Mouse (Mus musculus) embryo, embryonic 10.5 days (tissue): ENCODE data around the gene Trim17.

Source experiments
- DNase-seq: peaks from one replicate; pipeline ENCODE4 v3.0.0-alpha.2; 2015; ENCODE audit warnings: low spot score

The Trim17 gene

DNA sequence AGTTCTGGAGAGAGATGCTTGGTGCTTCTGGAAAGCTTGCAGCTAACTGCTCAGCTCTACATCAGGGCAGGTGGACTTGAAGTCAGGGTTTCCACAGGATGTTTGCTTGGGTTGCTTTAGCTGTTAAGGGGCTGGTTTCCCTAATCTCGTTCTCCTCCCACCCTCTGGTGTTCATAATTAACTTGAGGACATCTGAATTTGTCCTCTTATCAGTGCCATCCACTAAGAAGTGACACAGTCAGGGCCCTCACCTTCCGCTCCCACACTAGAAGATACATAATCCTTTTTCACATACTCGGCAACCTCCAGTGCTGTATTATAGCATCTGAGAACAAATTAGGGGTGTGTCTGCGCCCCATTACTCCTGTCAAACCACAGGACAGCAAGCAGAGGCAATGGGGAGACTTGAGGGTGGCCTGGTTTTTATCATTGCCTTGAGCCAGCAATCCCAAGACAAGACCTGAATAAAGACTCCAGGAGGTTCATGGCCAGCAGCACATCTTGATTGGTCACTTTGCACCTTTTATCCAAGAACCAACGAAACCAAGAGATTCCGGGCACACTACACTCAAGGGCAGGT, 38.7 kb downstream of the Trim17 start:
- DNase-seq = no peak

GRCm38 (mm10) chr11:58994337-58994826, 39.9 kb downstream of the Trim17 start:
- DNase-seq = peak; percentile 74

DNA sequence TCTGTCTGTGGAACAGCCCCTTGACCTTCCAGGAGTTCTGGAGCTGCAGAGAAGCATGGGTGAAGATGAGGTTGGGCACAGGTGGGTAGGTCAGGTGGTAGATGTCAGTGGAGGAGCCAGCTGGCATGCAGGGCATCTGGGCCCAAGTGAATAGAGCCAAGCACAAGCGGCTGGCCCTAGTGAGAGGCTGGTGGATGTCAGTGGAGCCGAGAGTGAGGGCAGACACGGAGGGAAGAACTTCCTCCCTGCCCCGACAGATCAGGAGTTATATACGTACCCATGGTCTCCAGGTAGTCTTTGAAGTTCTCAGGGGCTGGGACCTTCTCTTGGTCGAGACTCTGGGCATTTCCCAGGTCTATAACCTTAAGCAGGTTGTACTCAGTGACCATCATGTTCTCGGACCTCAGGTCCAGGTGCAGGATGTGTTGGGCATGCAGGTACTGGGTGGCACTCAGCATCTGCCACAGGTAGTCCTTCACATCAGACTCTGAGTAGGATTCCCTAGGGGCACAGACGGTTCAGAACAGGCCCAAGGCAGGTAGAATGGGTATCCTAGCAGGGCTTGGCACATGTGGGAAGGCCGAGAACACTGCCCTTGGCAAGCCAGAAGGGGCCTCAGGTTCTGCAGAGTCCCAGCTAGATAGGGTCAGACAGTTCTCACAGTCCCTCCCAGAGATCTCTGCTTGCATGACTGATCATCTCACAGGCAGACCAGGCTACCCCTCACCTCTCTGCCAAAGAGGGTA, 40.7 kb downstream of the Trim17 start:
- DNase-seq = no peak

- DNase-seq = no peak
These were observed 41.4 kb downstream of the Trim17 start for GRCm38 (mm10) chr11:58995807-58996370.

DNA sequence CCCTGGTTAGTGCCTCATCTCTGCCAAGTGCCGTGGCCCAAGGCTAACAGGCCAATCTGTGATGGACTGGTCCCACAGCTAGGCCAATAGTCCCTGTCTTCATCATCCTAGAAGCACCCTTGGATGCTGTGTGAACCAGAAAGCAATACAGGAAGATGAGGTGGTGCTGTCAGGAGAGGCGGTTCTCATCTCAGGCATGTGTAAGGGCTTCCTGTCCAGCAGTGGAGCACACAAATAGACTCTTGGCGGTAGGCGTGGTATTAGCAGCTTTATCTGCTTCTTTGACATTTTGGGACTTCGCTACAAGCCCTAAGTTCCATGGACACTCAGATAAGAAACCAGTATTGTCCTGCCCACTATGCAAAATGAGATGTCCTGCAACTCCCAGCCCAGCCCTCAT, 43.1 kb downstream of the Trim17 start:
- no peak for DNase-seq

DNA sequence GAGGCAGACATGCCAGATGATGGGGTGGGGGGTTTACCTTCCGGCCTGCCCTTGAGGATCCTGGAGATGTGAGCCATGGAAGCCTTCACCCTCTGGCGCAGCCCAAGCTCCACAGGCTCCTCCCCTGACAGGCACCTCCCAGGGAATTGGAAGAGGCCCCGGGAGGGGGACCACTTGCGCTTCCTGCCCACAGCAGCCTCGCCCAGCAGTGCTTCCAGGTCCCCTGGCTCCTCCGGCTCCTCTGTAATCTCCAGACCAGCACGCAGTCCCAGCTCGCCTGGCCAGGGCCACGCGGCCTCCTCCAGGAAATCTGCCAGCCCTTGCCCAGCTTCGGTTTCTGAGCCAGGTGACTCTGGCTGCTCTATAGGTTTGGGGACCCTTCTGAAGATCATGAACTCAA, 44.7 kb downstream of the Trim17 start:
- DNase-seq = no peak

DNA sequence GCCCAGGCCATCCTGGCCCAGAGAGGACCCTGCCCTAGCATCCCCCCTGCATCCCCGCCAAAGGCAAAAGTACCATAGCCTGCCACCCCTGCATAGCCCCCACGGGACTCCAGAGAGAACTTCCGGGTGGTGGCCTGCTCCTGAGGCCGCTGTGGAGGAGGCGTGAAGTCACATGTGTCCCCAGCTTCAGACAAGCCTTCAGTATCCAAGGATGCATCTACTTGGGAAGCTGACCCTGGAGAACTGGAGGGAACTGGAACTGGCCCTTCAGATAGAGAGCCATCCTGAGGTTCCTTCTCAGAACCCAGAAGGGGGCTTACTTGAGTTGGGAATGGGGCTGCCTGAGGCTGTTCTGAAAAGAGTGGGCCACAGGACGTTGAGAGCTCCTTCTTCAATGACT, 45.3 kb downstream of the Trim17 start:
- no peak for DNase-seq

GRCm38 (mm10) chr11:59000635-59001034, 46.1 kb downstream of the Trim17 start:
- no peak for DNase-seq

GRCm38 (mm10) chr11:59002327-59003079, 48.0 kb downstream of the Trim17 start:
- no peak for DNase-seq

DNA sequence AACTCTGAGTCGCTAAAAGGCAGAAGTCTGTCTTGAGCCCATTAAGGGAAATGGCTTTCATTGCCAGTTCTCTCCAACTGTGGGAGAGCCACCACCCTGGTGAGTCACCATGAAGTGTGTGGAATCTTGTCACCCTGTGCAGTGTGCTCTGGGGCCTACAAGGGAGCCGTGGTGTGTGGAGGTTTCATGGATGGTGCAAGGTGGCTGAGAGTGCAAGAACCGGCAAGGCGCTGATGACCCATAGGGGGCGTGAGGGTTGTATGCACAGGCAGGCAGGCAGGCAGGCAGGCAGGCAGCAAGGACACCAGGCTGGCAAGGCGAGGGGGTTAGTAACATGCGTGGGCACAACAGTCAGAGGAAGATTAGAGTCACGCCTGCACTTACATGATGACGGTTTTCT, 60.6 kb downstream of the Trim17 start:
- peak; percentile 49 for DNase-seq
